Mouse (Mus musculus) lung, adult 2 months (tissue): ENCODE measurements at regions not wholly inside any gene's neighbourhood (a gene's known extent, or its start where the extent isn't known, plus 50 kb on each side); places are given as distances from the start of the nearest gene placed in this dataset.

Source experiments
- CTCF ChIP-seq: fragments of 200-500 bp; IDR thresholded peaks from 2 replicates; pipeline ENCODE4 v1.5.1; 2011; ENCODE audit warnings: mild to moderate bottlenecking, low read length, control low read depth; ENCODE audit not compliant: insufficient read depth
- POLR2A ChIP-seq: fragments of 200-500 bp; IDR thresholded peaks from 2 replicates; pipeline ENCODE4 v1.6.1; 2011; ENCODE audit warnings: low read depth, mild to moderate bottlenecking, control low read depth, low read length, borderline replicate concordance; ENCODE audit errors: extremely low read depth

GRCm38 (mm10) chr6:37795001-37795400 is 75.6 kb upstream of the Trim24 start:
- TF ChIP-seq CTCF: no peak
- no peak for TF ChIP-seq POLR2A
